Mouse (Mus musculus) urinary bladder, adult 18-20 months (tissue): ENCODE results near the gene Rbfox2.

ENCODE experiments used
- DNase-seq, 2 experiments: peaks; one replicate each; pipeline ENCODE4 v3.0.0; 2022; ENCODE audit warnings: low spot score in 2 of 2, mixed read lengths in 2 of 2

The Rbfox2 gene

GRCm38 (mm10) chr15:77230144-77230543 is 76.7 kb downstream of the Rbfox2 start:
- no peak for DNase-seq

- DNase-seq: no peak
Observed at GRCm38 (mm10) chr15:77226831-77227354, 79.9 kb downstream of the Rbfox2 start.

- no peak for DNase-seq
Observed at GRCm38 (mm10) chr15:77225858-77226257, 80.9 kb downstream of the Rbfox2 start.

- DNase-seq: no peak
Observed at GRCm38 (mm10) chr15:77225274-77225673, 81.5 kb downstream of the Rbfox2 start.

GRCm38 (mm10) chr15:77220833-77221232 is 86.0 kb downstream of the Rbfox2 start:
- DNase-seq: no peak

- peak in 1 of 2 experiments; percentile 72 for DNase-seq
Observed at GRCm38 (mm10) chr15:77220137-77220536, 86.7 kb downstream of the Rbfox2 start.

GRCm38 (mm10) chr15:77219571-77219970 is 87.2 kb downstream of the Rbfox2 start:
- no peak for DNase-seq

- DNase-seq: no peak
Observed at GRCm38 (mm10) chr15:77218007-77218406, 88.8 kb downstream of the Rbfox2 start.

- no peak for DNase-seq
Observed at GRCm38 (mm10) chr15:77217523-77217922, 89.3 kb downstream of the Rbfox2 start.

GRCm38 (mm10) chr15:77216704-77217103 is 90.1 kb downstream of the Rbfox2 start:
- no peak for DNase-seq

- DNase-seq: no peak
Observed at GRCm38 (mm10) chr15:77215178-77215800, 91.5 kb downstream of the Rbfox2 start.

- DNase-seq: no peak
Observed at GRCm38 (mm10) chr15:77214410-77215107, 92.2 kb downstream of the Rbfox2 start.

- DNase-seq: no peak
Observed at GRCm38 (mm10) chr15:77213829-77214228, 93.0 kb downstream of the Rbfox2 start.

GRCm38 (mm10) chr15:77212818-77213217 is 94.0 kb downstream of the Rbfox2 start:
- no peak for DNase-seq

GRCm38 (mm10) chr15:77212217-77212757 is 94.5 kb downstream of the Rbfox2 start:
- no peak for DNase-seq

- DNase-seq: no peak
Observed at GRCm38 (mm10) chr15:77206996-77207395, 99.8 kb downstream of the Rbfox2 start.

GRCm38 (mm10) chr15:77204951-77205350 is 101.9 kb downstream of the Rbfox2 start:
- peak in 1 of 2 experiments; percentile 59 for DNase-seq

GRCm38 (mm10) chr15:77203255-77203981 is 103.4 kb downstream of the Rbfox2 start:
- peak in 1 of 2 experiments; percentile 30 for DNase-seq

- no peak for DNase-seq
Observed at GRCm38 (mm10) chr15:77202881-77203254, 103.9 kb downstream of the Rbfox2 start.

- no peak for DNase-seq
Observed at GRCm38 (mm10) chr15:77202223-77202622, 104.6 kb downstream of the Rbfox2 start.

- DNase-seq: peak in 1 of 2 experiments; percentile 78
Observed at GRCm38 (mm10) chr15:77196827-77197226, 110.0 kb downstream of the Rbfox2 start.

- no peak for DNase-seq
Observed at GRCm38 (mm10) chr15:77196001-77196400, 110.8 kb downstream of the Rbfox2 start.
